Mouse (Mus musculus): ENCODE results near the gene Cavin2. TPM values are rescaled to one million over a fixed set of nuclear protein-coding genes. Genes with fewer than 3 reads are reported as not detected.

Gene Cavin2
- total RNA-seq, 1 experiment = 0.13 TPM

DNA sequence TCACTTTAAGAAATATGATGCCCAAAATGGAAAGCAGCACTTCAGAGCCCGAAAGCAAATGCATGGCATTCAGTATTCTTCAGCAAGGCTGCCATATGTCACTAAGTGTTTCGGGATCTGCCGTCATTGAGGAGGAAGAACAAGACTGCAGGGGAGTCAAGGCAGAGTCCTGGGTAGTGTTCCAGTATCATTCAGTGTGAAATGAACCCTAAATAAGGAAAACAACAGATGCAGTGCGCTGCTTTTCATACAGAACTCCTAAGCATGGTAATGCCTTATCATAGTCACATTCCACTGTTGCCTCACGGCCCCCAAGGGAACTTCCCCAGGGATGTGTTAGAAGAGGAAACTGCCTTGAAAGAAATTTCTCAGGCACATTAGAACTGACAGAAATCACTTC, 21.8 kb upstream of the Cavin2 start:
- in situ Hi-C loops (cut with MboI; ENCODE audit: low sequenced_read_pairs in 2 of 2, unreplicated experiment in 2 of 2) = no loop called here
- TF ChIP-seq CHD2 (IDR thresholded peaks at IDR 0.05; ENCODE audit: low read depth, low read length) (no peak), ZC3H11A (IDR thresholded peaks at IDR 0.05; ENCODE audit: borderline replicate concordance, low read depth, low read length) (no peak), MAFK (IDR thresholded peaks at IDR 0.05; ENCODE audit: insufficient read depth, low read depth, low read length) (no peak), ZNF384 (IDR thresholded peaks at IDR 0.05; ENCODE audit: low read depth, low read length) (no peak), HCFC1 (IDR thresholded peaks at IDR 0.05; ENCODE audit: borderline replicate concordance, insufficient read depth, low read length) (no peak)
- no peak overlapping the region for H3K27ac ChIP-seq (ENCODE audit: insufficient read depth, low read depth, low read length, poor library complexity, severe bottlenecking)
- no peak overlapping the region for H3K9ac ChIP-seq (ENCODE audit: insufficient read depth, low read depth, low read length, poor library complexity, severe bottlenecking)
- H3K36me3 ChIP-seq (ENCODE audit: control insufficient read depth, insufficient read depth, low read length, poor library complexity, severe bottlenecking) = no peaks in the 10 kb centered on the region
- no peak overlapping the region for H3K4me3 ChIP-seq (ENCODE audit: insufficient read depth in 1 of 2, low read depth in 1 of 2, low read length in 2 of 2, poor library complexity in 1 of 2, severe bottlenecking in 1 of 2)
- peaks cover 0 to 2% of the 10 kb centered on the region in 2 experiments; a peak in 1 of 4 replicates for H3K4me1 ChIP-seq (ENCODE audit: control insufficient read depth in 2 of 2, insufficient read depth in 2 of 2, low read length in 2 of 2, poor library complexity in 1 of 2)
- no peaks in the 10 kb centered on the region for H3K9me3 ChIP-seq (ENCODE audit: control insufficient read depth, insufficient read depth, low read depth, low read length)
- no peak for DNase-seq (ENCODE audit: low read depth, low spot score)

DNA sequence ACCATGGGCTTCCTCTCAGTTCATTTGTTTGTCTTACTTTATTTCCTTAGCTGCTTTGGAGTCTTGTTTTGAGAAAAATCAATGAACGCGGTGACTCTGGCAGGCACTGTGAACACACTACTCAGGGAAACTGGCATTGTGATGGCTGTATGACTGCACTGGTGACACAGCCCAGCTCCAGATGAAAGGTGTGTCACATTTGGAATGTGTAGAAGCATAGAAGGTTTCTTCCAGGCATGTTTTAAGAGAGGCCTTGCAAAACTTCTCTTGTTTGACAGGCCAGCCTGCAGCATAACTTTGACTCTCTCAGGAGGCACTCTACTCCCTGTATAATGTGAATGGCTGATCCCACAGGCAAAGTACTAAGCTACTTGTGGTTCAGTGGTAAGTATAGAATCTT, 20.7 kb upstream of the Cavin2 start:
- Histone ChIP-seq H3K4me1 (ENCODE audit: control insufficient read depth in 2 of 2, insufficient read depth in 2 of 2, low read length in 2 of 2, poor library complexity in 1 of 2) (peaks cover 0 to 2% of the 10 kb centered on the region in 2 experiments; a peak in 1 of 4 replicates), H3K9ac (ENCODE audit: insufficient read depth, low read depth, low read length, poor library complexity, severe bottlenecking) (no peak overlapping the region), H3K4me3 (ENCODE audit: insufficient read depth in 1 of 2, low read depth in 1 of 2, low read length in 2 of 2, poor library complexity in 1 of 2, severe bottlenecking in 1 of 2) (no peak overlapping the region), H3K36me3 (ENCODE audit: control insufficient read depth, insufficient read depth, low read length, poor library complexity, severe bottlenecking) (no peaks in the 10 kb centered on the region), H3K27ac (ENCODE audit: insufficient read depth, low read depth, low read length, poor library complexity, severe bottlenecking) (no peak overlapping the region), H3K9me3 (ENCODE audit: control insufficient read depth, insufficient read depth, low read depth, low read length) (no peaks in the 10 kb centered on the region)
- TF ChIP-seq CHD2 (IDR thresholded peaks at IDR 0.05; ENCODE audit: low read depth, low read length) = no peak
- no peak for TF ChIP-seq HCFC1 (IDR thresholded peaks at IDR 0.05; ENCODE audit: borderline replicate concordance, insufficient read depth, low read length)
- TF ChIP-seq MAFK (IDR thresholded peaks at IDR 0.05; ENCODE audit: insufficient read depth, low read depth, low read length) = no peak
- TF ChIP-seq ZNF384 (IDR thresholded peaks at IDR 0.05; ENCODE audit: low read depth, low read length) = no peak
- no peak for TF ChIP-seq ZC3H11A (IDR thresholded peaks at IDR 0.05; ENCODE audit: borderline replicate concordance, low read depth, low read length)
- no peak for DNase-seq (ENCODE audit: low read depth, low spot score)
- in situ Hi-C loops (cut with MboI; ENCODE audit: low sequenced_read_pairs in 2 of 2, unreplicated experiment in 2 of 2) = no loop called here

DNA sequence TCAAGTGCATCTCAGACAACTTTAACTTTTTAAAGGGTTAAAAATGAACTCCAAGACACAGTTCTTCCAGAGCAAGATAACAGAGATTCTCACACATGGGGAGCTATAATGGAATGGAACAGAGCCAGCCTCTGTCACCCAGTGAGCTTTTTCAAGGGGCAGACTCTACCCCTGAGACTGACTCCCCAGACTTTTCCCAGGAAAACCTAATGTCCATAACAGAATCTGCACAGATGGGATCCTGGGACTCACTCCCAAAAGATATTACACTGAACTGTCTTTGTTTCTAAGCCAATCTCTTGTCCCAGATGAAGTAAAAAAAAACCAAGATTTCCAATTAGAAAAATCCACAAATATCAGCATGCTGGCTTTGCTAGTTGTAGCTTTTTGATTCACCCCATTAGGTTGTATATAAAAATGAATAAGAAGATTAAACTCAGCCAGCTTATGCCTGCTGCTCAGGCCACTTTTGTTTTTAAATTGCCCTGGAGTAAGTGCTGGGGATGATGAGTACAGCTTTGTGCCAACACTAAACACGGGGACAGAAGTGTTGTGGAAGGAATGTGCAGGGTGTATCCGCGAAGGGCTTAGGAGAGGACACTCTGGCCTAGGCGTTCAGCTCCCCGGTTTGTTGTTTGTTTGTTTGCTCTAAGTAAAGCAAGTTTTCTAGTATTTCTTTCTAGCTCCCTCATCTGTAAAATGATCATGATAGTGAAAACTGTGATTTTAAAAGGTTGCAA, 18.6 kb upstream of the Cavin2 start:
- no peak for TF ChIP-seq CHD2 (IDR thresholded peaks at IDR 0.05; ENCODE audit: low read depth, low read length)
- TF ChIP-seq HCFC1 (IDR thresholded peaks at IDR 0.05; ENCODE audit: borderline replicate concordance, insufficient read depth, low read length) = no peak
- no peak for TF ChIP-seq ZNF384 (IDR thresholded peaks at IDR 0.05; ENCODE audit: low read depth, low read length)
- no peak for TF ChIP-seq ZC3H11A (IDR thresholded peaks at IDR 0.05; ENCODE audit: borderline replicate concordance, low read depth, low read length)
- no peak for TF ChIP-seq MAFK (IDR thresholded peaks at IDR 0.05; ENCODE audit: insufficient read depth, low read depth, low read length)
- in situ Hi-C loops (cut with MboI; ENCODE audit: low sequenced_read_pairs in 2 of 2, unreplicated experiment in 2 of 2) = no loop called here
- no peak overlapping the region for H3K9ac ChIP-seq (ENCODE audit: insufficient read depth, low read depth, low read length, poor library complexity, severe bottlenecking)
- H3K9me3 ChIP-seq (ENCODE audit: control insufficient read depth, insufficient read depth, low read depth, low read length) = no peaks in the 10 kb centered on the region
- no peak for DNase-seq (ENCODE audit: low read depth, low spot score)
- H3K27ac ChIP-seq (ENCODE audit: insufficient read depth, low read depth, low read length, poor library complexity, severe bottlenecking) = no peak overlapping the region
- H3K4me3 ChIP-seq (ENCODE audit: insufficient read depth in 1 of 2, low read depth in 1 of 2, low read length in 2 of 2, poor library complexity in 1 of 2, severe bottlenecking in 1 of 2) = no peak overlapping the region
- H3K36me3 ChIP-seq (ENCODE audit: control insufficient read depth, insufficient read depth, low read length, poor library complexity, severe bottlenecking) = no peaks in the 10 kb centered on the region
- H3K4me1 ChIP-seq (ENCODE audit: control insufficient read depth in 2 of 2, insufficient read depth in 2 of 2, low read length in 2 of 2, poor library complexity in 1 of 2) = no peaks in the 10 kb centered on the region

DNA sequence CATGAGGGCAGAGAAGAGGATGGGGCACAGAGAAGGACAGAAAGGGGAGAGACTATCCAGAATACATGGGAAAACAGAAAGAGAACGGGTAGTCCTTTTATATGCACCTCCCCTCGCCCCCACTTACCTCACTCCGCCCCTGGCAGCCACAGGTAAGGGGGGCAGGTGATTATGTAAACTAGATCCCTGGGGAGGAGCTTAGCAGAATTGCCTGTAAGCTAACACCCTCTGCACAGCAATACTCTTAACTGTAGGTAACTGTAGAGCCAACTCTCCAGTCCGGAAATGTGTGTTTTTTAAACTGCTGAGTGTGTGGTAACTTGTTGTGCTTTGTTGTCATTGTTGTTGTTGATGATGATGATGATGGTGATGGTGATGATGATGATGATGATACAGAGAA, 17.1 kb upstream of the Cavin2 start:
- no peak overlapping the region for H3K27ac ChIP-seq (ENCODE audit: insufficient read depth, low read depth, low read length, poor library complexity, severe bottlenecking)
- H3K4me3 ChIP-seq (ENCODE audit: insufficient read depth in 1 of 2, low read depth in 1 of 2, low read length in 2 of 2, poor library complexity in 1 of 2, severe bottlenecking in 1 of 2) = no peak overlapping the region
- H3K36me3 ChIP-seq (ENCODE audit: control insufficient read depth, insufficient read depth, low read length, poor library complexity, severe bottlenecking) = no peaks in the 10 kb centered on the region
- no peaks in the 10 kb centered on the region for H3K4me1 ChIP-seq (ENCODE audit: control insufficient read depth in 2 of 2, insufficient read depth in 2 of 2, low read length in 2 of 2, poor library complexity in 1 of 2)
- TF ChIP-seq ZNF384 (IDR thresholded peaks at IDR 0.05; ENCODE audit: low read depth, low read length) (no peak), HCFC1 (IDR thresholded peaks at IDR 0.05; ENCODE audit: borderline replicate concordance, insufficient read depth, low read length) (no peak), MAFK (IDR thresholded peaks at IDR 0.05; ENCODE audit: insufficient read depth, low read depth, low read length) (no peak), CHD2 (IDR thresholded peaks at IDR 0.05; ENCODE audit: low read depth, low read length) (no peak), ZC3H11A (IDR thresholded peaks at IDR 0.05; ENCODE audit: borderline replicate concordance, low read depth, low read length) (no peak)
- DNase-seq (ENCODE audit: low read depth, low spot score) = no peak
- H3K9me3 ChIP-seq (ENCODE audit: control insufficient read depth, insufficient read depth, low read depth, low read length) = no peaks in the 10 kb centered on the region
- no peak overlapping the region for H3K9ac ChIP-seq (ENCODE audit: insufficient read depth, low read depth, low read length, poor library complexity, severe bottlenecking)
- in situ Hi-C loops (cut with MboI; ENCODE audit: low sequenced_read_pairs in 2 of 2, unreplicated experiment in 2 of 2) = no loop called here
